Mouse (Mus musculus) right cerebral cortex, postnatal 10 days (tissue): ENCODE results near the gene Idh1.

Experiments used
- DNase-seq, 2 experiments: peaks; one replicate each; pipeline ENCODE4 v3.0.0; 2021; ENCODE audit warnings: low spot score in 2 of 2

Gene Idh1

GRCm38 (mm10) chr1:65113536-65114172 lies 72.6 kb downstream of the Idh1 start:
- DNase-seq = no peak

- DNase-seq = no peak
Measured at GRCm38 (mm10) chr1:65112807-65113196, 73.5 kb downstream of the Idh1 start.

GRCm38 (mm10) chr1:65112031-65112806 lies 74.1 kb downstream of the Idh1 start:
- peak; percentile 76 to 85 for DNase-seq

- no peak for DNase-seq
Measured at GRCm38 (mm10) chr1:65109756-65110435, 76.4 kb downstream of the Idh1 start.

DNA sequence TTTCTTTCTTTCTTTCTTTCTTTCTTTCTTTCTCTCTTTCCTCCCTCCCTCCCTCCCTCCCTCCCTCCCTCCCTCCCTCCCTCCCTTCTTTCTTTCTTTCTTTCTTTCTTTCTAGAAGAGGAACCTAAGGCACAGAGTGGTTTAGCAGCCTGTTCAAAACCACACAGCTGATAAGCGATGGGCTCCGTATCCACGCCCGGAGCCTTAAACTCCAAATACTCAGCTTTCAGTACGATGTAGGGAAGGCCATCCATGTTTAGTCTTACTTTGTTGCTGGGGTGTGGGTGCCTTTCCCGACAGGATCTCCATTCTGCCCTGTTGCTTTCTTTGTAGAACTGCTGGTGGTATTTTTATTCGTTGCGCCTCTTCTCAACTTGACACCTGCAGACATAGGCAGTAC lies 77.1 kb downstream of the Idh1 start:
- no peak for DNase-seq
